Mouse (Mus musculus): Measurements from ENCODE around the gene Fn3krp.

The Fn3krp gene

DNA sequence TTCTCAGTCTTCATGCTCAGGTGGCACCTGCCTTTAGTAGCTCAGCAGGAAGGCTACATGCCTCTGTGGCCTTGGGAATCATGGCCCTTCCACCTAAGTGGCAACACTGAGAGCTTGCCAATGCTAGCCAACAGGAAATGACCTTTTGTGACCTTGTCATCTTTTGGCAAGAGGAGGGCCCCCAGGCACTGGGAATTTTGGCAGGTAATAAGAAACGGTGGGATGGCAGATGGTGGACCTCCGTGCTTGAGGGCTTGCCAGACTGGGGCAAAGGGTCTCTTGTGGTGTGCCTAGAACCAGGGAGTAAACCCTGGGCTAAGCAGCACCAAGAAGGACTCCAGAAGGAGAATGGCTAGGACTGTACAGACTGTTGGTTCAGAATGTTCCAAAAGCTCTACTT is 20.9 kb downstream of the Fn3krp start:
- in situ Hi-C loops (cut with MboI, MseI) = no loop called here

DNA sequence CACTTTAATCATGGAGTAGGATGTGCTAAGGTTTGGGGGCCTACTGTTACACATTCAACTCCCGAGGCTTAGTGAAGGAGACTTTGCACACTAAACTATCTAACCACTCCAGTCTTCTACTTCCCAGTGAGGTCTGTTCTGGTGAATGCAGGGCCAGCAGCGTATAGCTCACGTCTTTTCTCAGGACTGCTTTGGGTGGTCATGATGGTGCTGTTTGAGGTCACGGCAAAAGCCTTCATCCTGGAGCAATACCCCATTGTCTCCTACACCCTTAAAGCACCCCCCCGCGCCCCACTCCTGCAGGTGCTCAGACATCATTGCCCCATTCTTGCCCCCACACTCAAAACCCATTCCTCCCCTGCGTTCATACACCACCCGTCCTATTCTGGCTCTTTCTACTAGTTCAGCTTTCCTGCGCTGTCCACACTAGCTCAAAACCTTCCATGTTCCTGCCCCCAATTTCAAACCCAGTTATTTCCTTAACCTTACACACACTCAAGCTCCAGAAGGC is 30.1 kb downstream of the Fn3krp start:
- in situ Hi-C loops (cut with MboI, MseI) = no loop called here

DNA sequence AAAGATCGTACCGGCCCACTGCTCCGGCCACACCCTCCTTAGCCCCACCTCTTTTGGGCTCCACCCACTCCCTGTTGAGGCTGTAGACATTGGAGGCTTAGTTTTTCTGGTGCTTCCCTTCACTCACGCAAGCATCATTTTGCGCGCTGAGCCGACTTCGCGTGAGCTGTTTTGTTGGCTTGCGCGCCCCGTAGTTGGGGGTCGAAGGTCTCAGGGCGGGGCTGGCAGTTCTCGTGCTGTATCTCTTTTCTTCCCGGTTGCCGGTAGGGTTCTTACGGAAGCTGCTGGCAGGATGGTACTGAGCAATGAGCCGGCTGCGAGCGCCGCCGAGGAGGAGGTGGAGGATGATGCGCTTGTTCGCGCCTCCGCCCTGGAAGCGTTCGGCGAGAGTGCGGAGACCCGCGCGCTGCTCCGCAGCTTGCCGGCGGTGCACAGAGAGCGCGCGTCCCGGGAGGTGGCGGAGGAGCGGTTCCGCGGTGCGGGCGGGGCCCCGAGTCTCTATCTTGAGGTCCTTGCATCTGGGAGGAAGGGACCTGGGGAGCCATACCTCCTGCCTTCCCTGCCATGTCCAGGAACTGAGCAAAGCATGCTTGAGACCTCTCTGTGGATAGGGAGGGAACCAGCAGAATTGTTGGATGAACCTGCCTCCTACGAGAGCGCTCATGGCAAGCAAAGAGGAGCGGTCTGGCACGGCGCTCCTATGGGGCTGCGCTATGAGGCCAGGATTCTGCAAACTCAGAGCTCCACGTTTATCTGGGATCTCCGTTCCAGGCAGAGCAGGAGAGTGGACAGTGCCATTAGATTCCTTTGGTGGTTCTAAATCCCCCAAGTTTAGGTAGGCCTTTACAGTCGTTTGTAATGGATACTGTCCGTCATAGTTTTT is 30.8 kb downstream of the Fn3krp start, which contains the start of gene Tbcd:
Gene Tbcd (plus strand): TSS at position 197 of the 883 bp plus-strand sequence.
- in situ Hi-C loops (cut with MboI, MseI) = no loop called here

DNA sequence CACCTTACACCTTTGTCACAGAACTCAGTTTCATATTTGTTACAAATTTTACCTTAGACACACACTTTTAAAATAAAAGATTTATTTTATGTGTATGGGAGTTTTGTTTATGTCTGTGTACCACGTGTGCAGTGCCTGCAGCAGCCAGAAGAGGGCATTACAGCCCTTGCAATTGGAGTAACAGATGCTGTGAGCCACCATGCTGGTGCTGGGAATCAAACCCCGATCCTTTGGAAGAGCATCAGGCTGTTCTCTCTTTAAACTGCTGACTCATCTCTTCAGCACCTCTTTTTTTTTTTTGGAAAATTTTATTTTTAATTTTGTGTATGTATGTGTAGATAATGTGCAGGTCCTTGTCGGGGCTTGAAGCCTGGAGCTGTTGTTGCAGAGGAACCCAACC is 36.7 kb downstream of the Fn3krp start:
- in situ Hi-C loops (cut with MboI, MseI) = no loop called here

DNA sequence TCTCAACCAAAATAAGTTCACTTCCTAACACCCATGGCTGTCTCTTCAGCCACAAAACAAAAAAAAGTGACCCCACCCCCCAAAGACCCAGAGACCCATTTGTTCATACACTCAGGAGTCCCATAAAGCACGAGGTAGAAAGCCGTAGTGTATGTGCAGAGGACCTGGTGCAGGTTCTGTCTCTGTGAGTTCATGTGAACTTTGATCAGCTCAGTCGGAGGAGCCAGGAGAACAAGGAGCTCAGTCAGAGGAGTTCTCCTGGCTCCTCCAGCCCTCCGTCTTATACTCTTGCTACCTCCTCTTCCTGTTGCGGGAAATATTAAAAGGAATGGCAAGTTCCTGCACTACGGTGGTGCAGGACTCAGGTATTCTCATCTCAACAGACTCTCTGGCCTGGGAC is 46.2 kb downstream of the Fn3krp start:
- in situ Hi-C loops (cut with MboI, MseI) = no loop called here

DNA sequence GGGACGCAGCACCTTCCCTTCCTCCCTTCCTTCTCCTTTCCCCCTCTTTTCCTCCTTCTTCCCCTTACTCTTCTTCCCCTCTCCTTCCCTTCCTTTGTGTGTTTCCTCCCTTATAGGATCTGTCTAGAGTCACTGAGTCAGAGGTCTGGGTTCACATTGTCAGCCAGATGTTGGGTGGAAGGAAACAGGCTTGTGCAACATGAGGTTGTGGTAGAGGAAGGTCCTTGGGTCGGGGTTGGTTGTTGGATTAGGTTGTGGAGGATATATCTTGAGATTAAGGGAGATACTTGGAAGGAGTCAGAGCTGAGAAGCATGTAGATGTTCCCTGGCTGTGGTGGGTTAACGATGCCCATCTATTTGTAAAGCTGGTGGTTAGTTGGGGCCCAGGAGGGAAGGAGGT is 53.6 kb downstream of the Fn3krp start:
- in situ Hi-C loops (cut with MboI, MseI) = loop anchor here (5.0 kb wide), 1 partner anchor 82 kb away; no protein-coding TSS in a partner anchor

DNA sequence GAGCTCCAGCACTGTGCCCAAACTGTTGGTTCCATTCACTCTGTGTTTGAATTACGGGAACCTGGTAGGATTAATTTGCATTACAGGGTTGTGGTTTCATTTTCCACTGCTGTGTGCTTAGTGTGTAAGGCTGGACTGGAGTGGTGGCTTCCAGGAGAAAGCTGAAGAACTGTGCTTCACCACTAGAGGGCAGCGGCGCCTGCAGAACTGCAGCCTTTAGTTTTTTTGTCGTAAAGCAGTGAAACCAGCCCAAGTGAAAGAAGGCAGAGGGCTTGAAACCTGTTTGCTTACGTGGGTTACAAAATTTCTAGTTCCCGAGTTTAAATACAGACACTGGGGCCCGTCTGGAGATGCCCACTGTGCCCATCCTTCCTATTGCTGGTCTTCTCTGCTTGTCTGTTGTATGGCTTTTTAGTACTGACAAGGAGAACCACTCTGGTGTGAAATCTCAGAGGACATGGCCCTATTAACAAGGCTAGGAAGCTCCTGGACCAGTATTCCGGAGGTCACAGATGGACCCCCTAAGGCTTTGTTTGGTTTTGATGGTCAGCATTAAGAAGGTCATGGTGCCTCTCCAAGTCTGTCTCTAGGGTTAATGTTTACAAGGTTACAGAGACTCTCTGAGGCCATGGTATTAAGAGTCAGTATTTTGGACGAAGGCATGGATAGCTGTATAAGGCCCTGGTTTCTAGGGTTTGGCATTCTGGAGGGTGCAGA is 54.7 kb downstream of the Fn3krp start:
- in situ Hi-C loops (cut with MboI, MseI) = loop anchor here (5.0 kb wide), 1 partner anchor 81 kb away; no protein-coding TSS in a partner anchor

DNA sequence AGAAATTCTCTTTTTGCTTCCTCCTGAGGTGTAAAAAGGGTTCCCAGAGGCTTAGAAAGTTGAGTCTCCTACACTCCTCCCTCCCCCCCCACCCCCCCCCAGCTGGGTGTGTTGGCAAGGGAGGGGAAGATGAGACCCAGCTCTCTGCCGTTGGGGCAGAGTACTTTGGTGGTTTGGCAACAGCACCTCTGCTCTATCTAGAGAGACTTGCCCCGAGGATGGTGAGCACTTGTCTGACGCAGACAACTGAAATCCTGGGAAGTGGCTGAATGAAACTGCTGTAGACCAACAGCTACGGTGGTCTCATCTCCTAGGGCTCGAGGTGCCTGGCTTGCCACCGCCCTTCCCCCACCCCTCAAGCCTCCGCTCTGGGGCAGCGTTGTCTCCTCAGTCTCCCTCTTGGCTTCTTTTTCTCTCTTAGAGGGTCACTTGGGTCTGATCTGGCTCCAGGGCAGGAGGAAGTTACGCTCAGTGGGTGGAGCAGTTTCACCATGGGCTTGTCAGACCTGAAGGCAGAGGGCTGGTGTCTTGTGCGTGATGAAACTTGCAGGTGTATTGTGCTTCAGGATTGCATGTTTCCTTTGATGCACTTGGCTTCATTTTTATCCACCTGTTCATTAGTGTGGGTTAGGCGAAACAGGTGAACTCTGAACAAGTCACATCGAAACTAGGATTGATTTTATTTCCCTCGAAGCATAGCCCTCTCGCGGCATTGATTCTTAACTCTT is 58.4 kb downstream of the Fn3krp start:
- in situ Hi-C loops (cut with MboI, MseI) = loop anchor here (5.0 kb wide), 2 partner anchors 78 to 328 kb away; no protein-coding TSS in a partner anchor

Data from T-helper 1 cell (primary cell).